Mouse (Mus musculus) small intestine, adult 2 months (tissue): ENCODE data around the gene Gpr162. TPM values are rescaled to one million over a fixed set of nuclear protein-coding genes. Genes with fewer than 3 reads are reported as not detected.

Source experiments
- H3K27ac ChIP-seq: fragments of 200-500 bp; 2 replicates; pipeline ENCODE4 v1.5.1; 2012; ENCODE audit warnings: low read depth, low read length, control low read depth, inconsistent platforms; ENCODE audit not compliant: insufficient read depth
- H3K27me3 ChIP-seq: fragments of 200-500 bp; 2 replicates; pipeline ENCODE4 v1.6.1; 2012; ENCODE audit warnings: mild to moderate bottlenecking, moderate library complexity, low read length, inconsistent platforms; ENCODE audit not compliant: control insufficient read depth, insufficient read depth
- H3K36me3 ChIP-seq: fragments of 200-500 bp; 2 replicates; pipeline ENCODE4 v1.6.1; 2012; ENCODE audit warnings: mild to moderate bottlenecking, low read length, control low read depth, inconsistent platforms; ENCODE audit not compliant: control insufficient read depth, insufficient read depth
- H3K4me1 ChIP-seq: fragments of 200-500 bp; 2 replicates; pipeline ENCODE4 v1.6.1; 2012; ENCODE audit warnings: low read length, inconsistent platforms, mixed read lengths; ENCODE audit not compliant: control insufficient read depth, insufficient read depth, insufficient read length
- H3K4me3 ChIP-seq: fragments of 200-500 bp; 2 replicates; pipeline ENCODE4 v1.5.1; 2012; ENCODE audit warnings: low read depth, mild to moderate bottlenecking, control low read depth, inconsistent platforms, low read length, moderate library complexity
- CTCF ChIP-seq: fragments of 200-500 bp; IDR thresholded peaks from 2 replicates; pipeline ENCODE4 v1.5.1; 2012; ENCODE audit warnings: low read depth, mild to moderate bottlenecking, control low read depth, inconsistent platforms, low read length, moderate library complexity, mixed read lengths; ENCODE audit not compliant: insufficient replicate concordance, insufficient read length; ENCODE audit errors: extremely low read depth
- POLR2A ChIP-seq: fragments of 200-500 bp; IDR thresholded peaks from 2 replicates; pipeline ENCODE4 v1.6.1; 2012; ENCODE audit warnings: low read depth, mild to moderate bottlenecking, control low read depth, inconsistent platforms, low read length, moderate library complexity
- WGBS: fragments of 180-500 bp; shearing (Covaris S2); methylation state at CpG from one replicate; pipeline ENCODE4 v1.1.7; 2018; 5-methylcytosine and 5-hydroxymethylcytosine counted together
- polyA plus RNA-seq: library from polyadenylated mRNA; depleted of rRNA; stranded (reverse); fragments of >200 nt; gene quantifications from 2 replicates; pipeline ENCODE4 v1.2.3, GENCODE M21; 2012; rRNA removed

Gene Gpr162
- polyA plus RNA-seq, result 1.2 and 1.7 TPM in 2 replicates

DNA sequence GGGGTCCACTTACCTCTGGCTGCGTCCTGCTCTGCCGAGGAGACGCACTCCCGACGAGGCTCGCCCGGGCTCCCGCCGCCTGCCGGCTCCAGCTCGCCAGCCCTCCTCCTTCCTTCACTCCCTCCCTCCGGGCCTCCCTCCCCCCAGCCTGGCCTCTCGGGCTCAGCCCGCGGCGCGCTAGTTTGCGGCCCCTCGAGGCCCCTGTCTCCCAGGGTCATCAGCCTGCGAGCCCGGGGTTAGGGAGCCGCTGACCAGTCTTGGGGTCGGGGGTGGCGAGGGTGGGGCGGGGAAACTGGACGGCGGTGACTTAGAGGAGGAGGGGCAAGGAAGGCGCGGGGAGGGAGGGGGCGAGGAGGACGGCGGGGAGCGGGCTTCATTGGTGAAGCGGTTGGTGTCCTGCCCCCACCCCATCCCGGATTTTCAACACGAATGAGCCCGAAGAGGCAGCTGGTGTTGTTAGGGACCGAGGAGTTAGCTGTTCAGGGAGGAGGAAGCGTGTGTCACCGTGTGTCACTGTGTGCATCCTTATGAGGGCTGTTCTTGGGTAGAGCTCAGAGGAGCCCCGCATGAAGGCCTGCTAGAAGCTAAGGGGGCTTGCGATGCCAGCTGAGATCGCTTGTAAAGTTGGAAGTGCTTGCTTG lies at the start of gene Gpr162:
Gpr162 (minus strand) TSS at position 326 of the 641 bp plus-strand sequence.
- H3K27me3 ChIP-seq, result peaks cover 20% of the 10 kb centered on the region
- H3K4me1 ChIP-seq, result peaks cover 4% of the 10 kb centered on the region
- H3K36me3 ChIP-seq, result no peaks in the 10 kb centered on the region
- WGBS, result 2% methylated on average over 43 of the region's 43 CpGs
- H3K27ac ChIP-seq, result no peak within 1 kb of the TSS
- TF ChIP-seq CTCF, result no peak
- TF ChIP-seq POLR2A, result no peak
- peak within 1 kb of the TSS; percentile 58 for H3K4me3 ChIP-seq

- TF ChIP-seq CTCF (no peak), POLR2A (no peak)
- H3K27ac ChIP-seq, result no peak overlapping the region
- peaks cover 34% of the 10 kb centered on the region for H3K4me1 ChIP-seq
- no peaks in the 10 kb centered on the region for H3K27me3 ChIP-seq
- peaks cover 11% of the 10 kb centered on the region for H3K36me3 ChIP-seq
- WGBS, result 51% methylated on average over 6 of the region's 6 CpGs
- no peak overlapping the region for H3K4me3 ChIP-seq
These were observed 49.4 kb upstream of the Gpr162 start for GRCm38 (mm10) chr6:124913214-124913613.

DNA sequence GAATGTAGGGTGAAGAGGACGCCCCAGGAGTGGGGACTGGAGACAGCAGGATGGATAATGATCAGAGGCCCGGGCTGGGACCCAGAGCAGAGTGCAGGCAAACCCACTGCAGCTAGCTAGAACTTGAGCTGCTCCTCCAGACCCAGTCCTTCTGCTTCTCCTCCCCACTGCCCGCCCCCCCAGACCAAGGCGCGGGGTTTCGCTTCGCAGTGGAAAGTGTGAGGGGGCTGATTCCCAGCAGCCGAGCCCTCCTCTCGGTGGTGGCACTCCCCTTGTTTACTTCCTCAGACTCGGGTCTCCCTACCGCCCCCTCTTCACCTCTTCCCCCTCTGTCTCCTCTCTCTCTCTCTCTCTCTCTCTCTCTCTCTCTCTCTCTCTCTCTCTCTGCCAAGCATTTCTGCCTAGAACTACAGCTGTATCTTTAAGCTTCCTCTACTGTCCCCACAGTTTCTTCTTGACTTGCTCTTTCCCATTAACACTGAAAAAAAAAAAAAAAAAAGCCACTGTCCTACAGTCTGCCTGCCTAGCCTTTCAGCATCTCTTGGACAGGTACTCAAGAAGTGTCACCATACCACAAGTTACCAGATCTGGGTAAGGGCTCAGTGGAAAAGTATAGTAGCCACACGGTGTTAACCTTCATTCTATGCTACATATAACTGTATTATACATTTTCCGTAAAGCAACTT lies 47.9 kb upstream of the Gpr162 start, which contains the start of gene Lag3:
Lag3 (minus strand) TSS at position 173 of the 686 bp plus-strand sequence.
- H3K27ac ChIP-seq, result no peak within 1 kb of the TSS
- WGBS, result 42% methylated on average over 13 of the region's 13 CpGs
- no peaks in the 10 kb centered on the region for H3K27me3 ChIP-seq
- TF ChIP-seq POLR2A (no peak), CTCF (no peak)
- H3K4me3 ChIP-seq, result peak within 1 kb of the TSS; percentile 13
- H3K36me3 ChIP-seq, result peaks cover 11% of the 10 kb centered on the region
- peaks cover 36% of the 10 kb centered on the region for H3K4me1 ChIP-seq

- TF ChIP-seq POLR2A (no peak), CTCF (no peak)
- 22% methylated on average over 32 of the region's 32 CpGs for WGBS
- Histone ChIP-seq H3K4me1 (peaks cover 25% of the 10 kb centered on the region), H3K4me3 (peak overlapping the region; percentile 41), H3K27me3 (no peaks in the 10 kb centered on the region), H3K36me3 (peaks cover 11% of the 10 kb centered on the region), H3K27ac (no peak overlapping the region)
These were observed 46.2 kb upstream of the Gpr162 start for GRCm38 (mm10) chr6:124910032-124910431.

DNA sequence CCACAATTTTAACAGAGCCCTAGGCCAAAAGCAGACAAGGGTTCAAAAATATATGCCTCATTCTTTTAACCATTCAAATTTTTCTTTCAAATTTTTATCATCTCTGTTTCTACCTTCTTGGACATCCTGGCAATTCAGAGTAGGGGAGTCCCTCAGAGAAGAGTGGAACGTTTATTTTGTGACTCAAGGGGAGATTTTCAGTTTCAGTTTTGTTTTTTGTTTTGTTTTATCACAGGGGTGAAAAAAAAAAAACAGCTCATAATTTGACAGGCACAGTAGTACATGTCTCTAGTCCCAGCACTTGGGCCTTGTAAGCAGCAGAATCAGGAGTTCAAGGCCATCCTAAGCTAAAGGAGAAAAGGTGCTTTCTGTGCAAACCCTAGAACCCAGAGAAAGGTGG lies 44.0 kb upstream of the Gpr162 start:
- peaks cover 8% of the 10 kb centered on the region for H3K4me1 ChIP-seq
- TF ChIP-seq POLR2A (no peak), CTCF (no peak)
- 4% methylated on average over 1 of the region's 1 CpGs for WGBS
- H3K27ac ChIP-seq, result no peak overlapping the region
- no peaks in the 10 kb centered on the region for H3K27me3 ChIP-seq
- H3K4me3 ChIP-seq, result no peak overlapping the region
- no peaks in the 10 kb centered on the region for H3K36me3 ChIP-seq

DNA sequence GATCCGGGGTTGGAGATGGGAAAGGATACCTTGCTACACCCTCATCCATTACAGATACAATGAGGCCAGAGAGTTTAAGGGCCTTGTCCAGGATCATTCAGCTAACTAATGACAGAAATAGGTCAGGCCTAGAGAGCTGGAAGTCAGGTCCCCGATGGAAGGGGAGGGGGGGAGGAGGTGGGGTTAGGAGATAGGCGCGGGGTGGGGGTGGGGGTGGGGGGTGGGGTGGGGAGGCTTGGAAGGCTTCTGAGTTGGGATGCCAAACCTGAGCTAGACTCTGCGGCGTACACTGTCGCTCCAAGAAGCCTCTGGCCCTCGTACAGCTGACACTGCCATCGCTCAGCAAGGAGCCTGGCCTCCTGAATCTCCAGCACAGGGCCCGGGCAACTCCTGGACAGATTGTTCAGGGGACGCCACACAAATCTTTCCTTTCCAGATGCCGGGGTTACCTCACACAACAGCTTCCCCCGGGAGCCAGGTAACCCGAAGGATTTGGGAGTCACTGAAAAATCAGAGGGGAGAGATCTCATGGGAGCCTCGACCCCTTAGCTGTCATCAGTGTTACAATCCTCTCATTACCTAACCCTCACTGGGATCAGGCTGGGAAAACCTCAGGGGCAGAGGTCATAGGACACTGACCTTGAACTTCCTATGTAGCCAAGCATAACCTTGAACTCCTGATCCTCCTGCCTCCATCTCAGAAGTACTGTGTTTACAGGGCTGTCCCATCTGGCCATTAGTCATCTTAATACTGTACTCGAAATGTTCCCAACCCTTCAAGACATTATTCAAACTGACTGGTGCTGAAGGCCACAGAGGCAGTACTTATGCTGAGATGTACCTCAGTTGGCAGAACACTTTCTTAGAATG lies 41.4 kb upstream of the Gpr162 start:
- no peak overlapping the region for H3K4me3 ChIP-seq
- TF ChIP-seq CTCF (no peak), POLR2A (no peak)
- 64% methylated on average over 16 of the region's 16 CpGs for WGBS
- no peaks in the 10 kb centered on the region for H3K27me3 ChIP-seq
- H3K4me1 ChIP-seq, result peaks cover 8% of the 10 kb centered on the region
- H3K36me3 ChIP-seq, result no peaks in the 10 kb centered on the region
- peak overlapping the region; percentile 73 for H3K27ac ChIP-seq
